Mouse (Mus musculus): ENCODE results near the gene Tmem182. TPM values are rescaled to one million over a fixed set of nuclear protein-coding genes. Genes with fewer than 3 reads are reported as not detected.

The Tmem182 gene
- polyA plus RNA-seq, 1 experiment from 2014 or later = not detected

DNA sequence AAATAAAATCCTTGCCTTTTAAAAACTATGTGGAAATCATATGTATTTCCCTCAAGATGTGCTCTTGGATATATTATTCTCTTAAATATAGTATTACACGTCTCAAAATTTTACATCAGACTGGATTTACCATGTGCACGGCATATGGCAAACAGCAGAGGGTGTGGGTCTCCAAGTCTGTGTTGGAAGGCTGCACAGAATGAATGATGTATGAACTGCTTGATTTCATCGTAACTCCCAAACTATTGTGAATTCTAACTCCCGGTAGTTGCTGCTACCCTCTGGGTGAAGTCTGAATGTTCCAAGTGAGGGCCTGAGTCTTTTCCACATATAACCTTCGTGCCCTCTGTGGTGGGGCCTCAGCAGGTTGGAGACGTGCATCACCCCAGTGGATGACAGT, 16.4 kb upstream of the Tmem182 start:
- Histone ChIP-seq H3K27ac (ENCODE audit: low read length) (no peak overlapping the region), H3K4me2 (replicated peaks; ENCODE audit: low read depth, low read length) (no peak overlapping the region), H3K27me3 (ENCODE audit: control insufficient read depth, insufficient read depth, low read length) (no peaks in the 10 kb centered on the region), H3K9me3 (ENCODE audit: control insufficient read depth, low read depth, low read length) (no peaks in the 10 kb centered on the region), H3K9ac (replicated peaks; ENCODE audit: low read depth, low read length) (no peak overlapping the region), H3K4me1 (ENCODE audit: control insufficient read depth, insufficient read depth, low read length) (no peaks in the 10 kb centered on the region), H3K4me3 (ENCODE audit: low read depth, low read length) (no peak overlapping the region), H3K36me3 (ENCODE audit: control insufficient read depth, insufficient read depth, low read length) (no peaks in the 10 kb centered on the region)
- WGBS = 84% methylated on average over 6 of the region's 6 CpGs
- ATAC-seq (ENCODE audit: insufficient number of reproducible peaks, insufficient read depth, low FRiP score, low read depth) = no peak

DNA sequence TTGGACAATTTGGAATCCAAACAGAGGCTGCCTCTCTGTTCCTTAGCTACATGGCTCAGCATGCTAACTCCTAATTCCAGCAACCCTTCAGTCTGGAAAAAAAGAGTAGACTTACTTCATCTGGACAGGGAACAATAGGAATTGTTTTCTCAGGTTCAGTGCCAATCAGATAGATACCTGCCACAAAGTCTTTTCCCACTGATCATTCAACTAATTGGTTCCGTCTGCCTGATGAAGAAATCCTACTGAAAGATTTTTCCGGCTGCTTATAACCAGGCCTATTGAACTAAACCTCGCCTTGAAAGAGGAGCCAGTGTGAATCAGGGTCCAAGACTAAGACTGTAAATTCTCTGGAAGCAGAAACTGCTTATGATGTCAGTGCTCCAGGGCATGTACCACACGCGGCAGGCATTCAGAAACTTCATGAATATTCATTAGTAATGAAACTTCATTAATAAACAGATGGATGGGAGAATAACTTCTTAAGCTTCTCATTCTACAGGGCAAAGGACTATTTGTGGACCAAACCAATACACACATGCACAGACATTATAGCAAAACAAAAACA, 15.7 kb upstream of the Tmem182 start:
- Histone ChIP-seq H3K4me3 (ENCODE audit: low read depth, low read length) (peak overlapping the region; percentile 59), H3K27ac (ENCODE audit: low read length) (no peak overlapping the region), H3K9me3 (ENCODE audit: control insufficient read depth, low read depth, low read length) (no peaks in the 10 kb centered on the region), H3K36me3 (ENCODE audit: control insufficient read depth, insufficient read depth, low read length) (no peaks in the 10 kb centered on the region), H3K9ac (replicated peaks; ENCODE audit: low read depth, low read length) (peak overlapping the region; percentile 19; the same call in 1 of the 2 replicates), H3K27me3 (ENCODE audit: control insufficient read depth, insufficient read depth, low read length) (no peaks in the 10 kb centered on the region), H3K4me1 (ENCODE audit: control insufficient read depth, insufficient read depth, low read length) (no peaks in the 10 kb centered on the region), H3K4me2 (replicated peaks; ENCODE audit: low read depth, low read length) (peak overlapping the region; percentile 71)
- no peak for ATAC-seq (ENCODE audit: insufficient number of reproducible peaks, insufficient read depth, low FRiP score, low read depth)
- WGBS = 43% methylated on average over 5 of the region's 5 CpGs

DNA sequence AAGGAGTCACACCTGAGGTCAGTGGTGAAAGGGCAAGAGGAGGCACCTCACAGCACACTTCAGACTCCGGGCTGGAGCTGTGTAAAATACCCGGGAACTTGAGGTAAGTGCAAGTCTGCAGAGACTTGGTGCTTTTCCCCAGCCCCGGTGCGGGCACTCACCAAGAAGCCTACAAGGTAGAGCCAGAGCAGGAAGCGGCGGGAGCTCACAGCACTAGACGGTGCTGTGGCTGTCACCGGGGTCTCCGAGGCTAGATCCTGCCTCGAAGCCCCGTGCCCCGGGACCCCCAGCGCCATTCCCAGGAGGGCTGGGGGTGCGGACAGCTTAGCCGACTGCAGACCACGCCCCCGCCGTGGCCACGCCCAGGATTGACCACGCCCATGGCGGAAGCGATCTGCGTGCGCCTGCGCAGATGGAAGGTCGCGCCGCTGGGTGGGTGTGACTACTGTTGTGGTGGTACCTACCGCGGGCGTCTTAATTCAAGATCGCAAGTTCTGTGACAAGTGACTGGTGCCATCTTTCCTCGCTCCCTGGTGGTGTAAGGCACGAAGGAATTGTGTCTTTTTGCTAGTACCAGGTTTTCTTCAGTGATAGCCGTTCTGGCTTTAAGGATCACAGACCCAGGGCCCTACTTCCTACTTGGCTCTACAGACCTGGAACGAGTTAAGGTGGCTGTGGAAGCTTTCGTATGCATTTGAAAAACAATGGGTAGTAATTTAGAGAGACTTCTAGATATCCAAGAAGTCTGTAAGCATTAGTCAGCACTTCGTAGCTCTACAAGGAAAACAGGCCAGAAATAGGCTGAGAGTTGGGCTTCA, 14.9 kb upstream of the Tmem182 start, which contains the start of gene Mfsd9:
Mfsd9 (minus strand) TSS at position 364 of the 818 bp plus-strand sequence.
- ATAC-seq (ENCODE audit: insufficient number of reproducible peaks, insufficient read depth, low FRiP score, low read depth) = peak; percentile 94
- Histone ChIP-seq H3K4me1 (ENCODE audit: control insufficient read depth, insufficient read depth, low read length) (no peaks in the 10 kb centered on the region), H3K27ac (ENCODE audit: low read length) (no peak within 1 kb of the TSS), H3K4me2 (replicated peaks; ENCODE audit: low read depth, low read length) (peak within 1 kb of the TSS; percentile 71), H3K27me3 (ENCODE audit: control insufficient read depth, insufficient read depth, low read length) (no peaks in the 10 kb centered on the region), H3K4me3 (ENCODE audit: low read depth, low read length) (peak within 1 kb of the TSS; percentile 59), H3K9me3 (ENCODE audit: control insufficient read depth, low read depth, low read length) (no peaks in the 10 kb centered on the region), H3K36me3 (ENCODE audit: control insufficient read depth, insufficient read depth, low read length) (no peaks in the 10 kb centered on the region), H3K9ac (replicated peaks; ENCODE audit: low read depth, low read length) (peak within 1 kb of the TSS; percentile 19; the same call in 1 of the 2 replicates)
- 7% methylated on average over 38 of the region's 38 CpGs for WGBS

DNA sequence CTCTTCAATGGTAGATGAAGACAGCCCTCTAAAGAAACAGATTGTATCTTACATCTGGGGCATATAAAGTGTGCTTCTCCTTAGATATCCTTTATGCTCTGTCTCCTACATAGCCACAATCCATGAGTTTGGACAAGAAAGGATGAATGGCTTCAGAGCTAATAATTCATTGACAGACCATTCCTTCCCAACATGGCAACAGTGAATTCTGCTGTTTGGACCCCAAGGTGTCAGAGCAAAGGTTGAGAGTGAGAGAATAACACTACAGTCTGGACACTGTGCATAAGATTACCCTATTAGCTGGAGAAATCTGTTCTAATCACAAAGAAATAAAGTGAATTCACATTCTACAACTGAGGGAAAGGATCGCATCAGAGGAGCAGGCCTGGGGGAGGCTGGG, 9.9 kb upstream of the Tmem182 start:
- WGBS = 100% methylated on average over 1 of the region's 1 CpGs
- H3K27me3 ChIP-seq (ENCODE audit: control insufficient read depth, insufficient read depth, low read length) = no peaks in the 10 kb centered on the region
- no peak for ATAC-seq (ENCODE audit: insufficient number of reproducible peaks, insufficient read depth, low FRiP score, low read depth)
- no peak overlapping the region for H3K4me3 ChIP-seq (ENCODE audit: low read depth, low read length)
- no peaks in the 10 kb centered on the region for H3K4me1 ChIP-seq (ENCODE audit: control insufficient read depth, insufficient read depth, low read length)
- H3K4me2 ChIP-seq (replicated peaks; ENCODE audit: low read depth, low read length) = no peak overlapping the region
- H3K9me3 ChIP-seq (ENCODE audit: control insufficient read depth, low read depth, low read length) = no peaks in the 10 kb centered on the region
- H3K36me3 ChIP-seq (ENCODE audit: control insufficient read depth, insufficient read depth, low read length) = no peaks in the 10 kb centered on the region
- H3K9ac ChIP-seq (replicated peaks; ENCODE audit: low read depth, low read length) = no peak overlapping the region
- no peak overlapping the region for H3K27ac ChIP-seq (ENCODE audit: low read length)

DNA sequence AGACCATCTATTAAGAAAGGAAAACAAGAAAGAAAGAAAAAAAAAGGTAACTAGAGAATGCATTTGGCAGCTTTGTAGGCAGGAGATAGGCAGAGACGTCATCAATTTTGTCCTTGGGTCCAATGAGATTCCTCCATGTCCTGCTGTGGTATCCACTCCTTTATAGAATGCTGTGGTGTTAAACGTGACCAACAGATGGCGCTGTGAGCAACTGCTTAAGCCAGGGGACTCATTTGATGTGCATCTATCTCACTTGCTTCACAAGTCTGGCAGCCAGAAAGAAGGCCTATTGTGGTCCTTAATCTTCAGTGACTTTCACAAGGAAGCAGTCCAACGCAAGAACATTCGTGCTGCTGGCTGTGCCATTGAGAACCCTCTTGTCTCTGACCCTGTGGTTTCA, 8.1 kb upstream of the Tmem182 start:
- H3K4me3 ChIP-seq (ENCODE audit: low read depth, low read length) = no peak overlapping the region
- H3K9ac ChIP-seq (replicated peaks; ENCODE audit: low read depth, low read length) = no peak overlapping the region
- no peaks in the 10 kb centered on the region for H3K4me1 ChIP-seq (ENCODE audit: control insufficient read depth, insufficient read depth, low read length)
- H3K9me3 ChIP-seq (ENCODE audit: control insufficient read depth, low read depth, low read length) = no peaks in the 10 kb centered on the region
- H3K27ac ChIP-seq (ENCODE audit: low read length) = no peak overlapping the region
- WGBS = 15% methylated on average over 5 of the region's 5 CpGs
- ATAC-seq (ENCODE audit: insufficient number of reproducible peaks, insufficient read depth, low FRiP score, low read depth) = no peak
- no peaks in the 10 kb centered on the region for H3K27me3 ChIP-seq (ENCODE audit: control insufficient read depth, insufficient read depth, low read length)
- no peaks in the 10 kb centered on the region for H3K36me3 ChIP-seq (ENCODE audit: control insufficient read depth, insufficient read depth, low read length)
- no peak overlapping the region for H3K4me2 ChIP-seq (replicated peaks; ENCODE audit: low read depth, low read length)

DNA sequence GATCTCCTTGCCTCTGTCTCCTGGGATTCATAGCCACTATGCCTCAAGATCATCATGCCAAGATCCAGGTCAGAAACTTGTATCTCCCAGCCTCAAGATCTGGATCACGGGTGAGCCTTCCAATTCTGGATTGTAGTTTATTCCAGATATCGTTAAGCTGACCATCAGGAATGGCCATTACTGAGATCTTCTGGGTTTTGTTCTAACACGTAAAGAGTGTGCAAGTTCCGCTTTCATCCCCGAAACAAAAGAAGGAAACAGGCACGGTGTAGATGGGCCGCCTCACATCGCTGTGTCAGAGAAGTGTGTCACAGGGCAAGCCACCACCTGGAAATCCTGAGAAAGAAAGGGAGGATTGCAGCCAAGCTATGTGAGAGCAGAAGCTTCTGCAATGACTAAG, 6.3 kb upstream of the Tmem182 start:
- Histone ChIP-seq H3K9me3 (ENCODE audit: control insufficient read depth, low read depth, low read length) (no peaks in the 10 kb centered on the region), H3K9ac (replicated peaks; ENCODE audit: low read depth, low read length) (no peak overlapping the region), H3K4me3 (ENCODE audit: low read depth, low read length) (no peak overlapping the region), H3K27ac (ENCODE audit: low read length) (no peak overlapping the region), H3K4me1 (ENCODE audit: control insufficient read depth, insufficient read depth, low read length) (no peaks in the 10 kb centered on the region), H3K36me3 (ENCODE audit: control insufficient read depth, insufficient read depth, low read length) (no peaks in the 10 kb centered on the region), H3K4me2 (replicated peaks; ENCODE audit: low read depth, low read length) (no peak overlapping the region), H3K27me3 (ENCODE audit: control insufficient read depth, insufficient read depth, low read length) (no peaks in the 10 kb centered on the region)
- WGBS = 87% methylated on average over 8 of the region's 8 CpGs
- no peak for ATAC-seq (ENCODE audit: insufficient number of reproducible peaks, insufficient read depth, low FRiP score, low read depth)

DNA sequence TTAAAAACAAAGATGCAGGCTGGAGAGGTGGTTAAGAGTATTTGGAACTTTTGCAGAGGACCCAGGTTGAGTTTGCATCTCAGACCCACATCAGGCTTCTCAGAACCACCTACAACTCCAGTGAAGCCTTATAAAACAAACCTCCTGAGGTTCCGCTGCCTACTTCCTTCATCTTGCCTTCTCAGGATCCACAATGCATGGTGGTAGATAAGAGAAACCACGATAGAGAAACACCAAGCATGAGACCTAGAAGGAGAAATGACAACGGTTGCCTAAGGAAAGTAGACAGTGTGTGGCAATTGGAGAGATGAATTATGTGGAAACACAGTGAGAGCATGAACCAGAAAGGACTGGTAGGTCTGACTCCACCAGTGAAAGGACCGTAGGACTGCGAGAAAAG, 4.5 kb upstream of the Tmem182 start:
- Histone ChIP-seq H3K27me3 (ENCODE audit: control insufficient read depth, insufficient read depth, low read length) (no peaks in the 10 kb centered on the region), H3K4me1 (ENCODE audit: control insufficient read depth, insufficient read depth, low read length) (no peaks in the 10 kb centered on the region), H3K4me2 (replicated peaks; ENCODE audit: low read depth, low read length) (no peak overlapping the region), H3K9me3 (ENCODE audit: control insufficient read depth, low read depth, low read length) (no peaks in the 10 kb centered on the region), H3K4me3 (ENCODE audit: low read depth, low read length) (no peak overlapping the region), H3K9ac (replicated peaks; ENCODE audit: low read depth, low read length) (no peak overlapping the region), H3K36me3 (ENCODE audit: control insufficient read depth, insufficient read depth, low read length) (no peaks in the 10 kb centered on the region), H3K27ac (ENCODE audit: low read length) (no peak overlapping the region)
- 88% methylated on average over 5 of the region's 5 CpGs for WGBS
- no peak for ATAC-seq (ENCODE audit: insufficient number of reproducible peaks, insufficient read depth, low FRiP score, low read depth)

DNA sequence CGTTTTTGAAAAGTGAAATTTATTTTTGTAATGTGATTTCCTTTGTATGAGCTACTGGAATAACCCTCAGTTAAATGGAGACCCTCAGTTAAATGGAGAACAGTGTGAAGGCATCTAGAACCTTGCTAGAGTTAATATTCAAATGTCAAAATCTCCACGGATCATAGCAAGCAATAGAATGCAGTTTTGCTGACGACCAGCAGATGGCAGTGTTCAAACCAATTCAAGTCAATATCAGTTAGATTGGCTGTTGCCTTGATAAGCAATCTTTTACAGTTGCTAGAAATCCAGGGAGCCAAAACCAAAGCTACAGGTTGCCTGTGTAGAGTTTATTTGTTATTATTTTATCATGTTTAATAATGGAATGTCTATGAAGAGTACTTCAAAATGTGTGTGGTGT, 2.6 kb upstream of the Tmem182 start:
- Histone ChIP-seq H3K9me3 (ENCODE audit: control insufficient read depth, low read depth, low read length) (no peaks in the 10 kb centered on the region), H3K4me2 (replicated peaks; ENCODE audit: low read depth, low read length) (no peak overlapping the region), H3K4me3 (ENCODE audit: low read depth, low read length) (no peak overlapping the region), H3K36me3 (ENCODE audit: control insufficient read depth, insufficient read depth, low read length) (no peaks in the 10 kb centered on the region), H3K27me3 (ENCODE audit: control insufficient read depth, insufficient read depth, low read length) (no peaks in the 10 kb centered on the region), H3K4me1 (ENCODE audit: control insufficient read depth, insufficient read depth, low read length) (no peaks in the 10 kb centered on the region), H3K9ac (replicated peaks; ENCODE audit: low read depth, low read length) (no peak overlapping the region), H3K27ac (ENCODE audit: low read length) (no peak overlapping the region)
- no peak for ATAC-seq (ENCODE audit: insufficient number of reproducible peaks, insufficient read depth, low FRiP score, low read depth)
- WGBS = 24% methylated on average over 3 of the region's 3 CpGs
